Mouse (Mus musculus) lung, postnatal 0 days (tissue): ENCODE results near the gene Tnnc2. TPM values are rescaled to one million over a fixed set of nuclear protein-coding genes. Genes with fewer than 3 reads are reported as not detected.

Experiments
- ATAC-seq: fragments of 200-750 bp; cut with Nextera tagmentation; 2 replicates; pipeline ENCODE4 v1.8.0; 2017; ENCODE audit warnings: moderate library complexity
- DNase-seq: peaks from one replicate; pipeline ENCODE4 v3.0.0-alpha.2; 2016; ENCODE audit warnings: low spot score
- H3K27ac ChIP-seq: fragments of 300-500 bp; sonication (generic); 2 replicates; pipeline ENCODE4 v1.5.1; 2014; ENCODE audit warnings: antibody characterized with exemption, mild to moderate bottlenecking, low read length, mixed read lengths
- H3K27me3 ChIP-seq: fragments of 300-500 bp; sonication (generic); replicated peaks from 2 replicates; pipeline ENCODE4 v1.6.1; 2014; ENCODE audit warnings: low read length, mixed read lengths; ENCODE audit not compliant: insufficient read depth
- H3K36me3 ChIP-seq: fragments of 300-500 bp; sonication (generic); 2 replicates; pipeline ENCODE4 v1.6.1; 2014; ENCODE audit warnings: low read length, mixed read lengths; ENCODE audit not compliant: insufficient read depth
- H3K4me1 ChIP-seq: fragments of 300-500 bp; sonication (generic); 2 replicates; pipeline ENCODE4 v1.6.1; 2014; ENCODE audit warnings: antibody characterized with exemption, low read depth, low read length, mixed read lengths; ENCODE audit not compliant: insufficient read depth
- H3K4me2 ChIP-seq: fragments of 300-500 bp; sonication (generic); replicated peaks from 2 replicates; pipeline ENCODE4 v1.6.1; 2014; ENCODE audit warnings: low read depth, mild to moderate bottlenecking, low read length, moderate library complexity, mixed read lengths
- H3K4me3 ChIP-seq: fragments of 300-500 bp; sonication (generic); 2 replicates; pipeline ENCODE4 v1.5.1; 2014; ENCODE audit warnings: low read depth, low read length
- H3K9ac ChIP-seq: fragments of 300-500 bp; sonication (generic); replicated peaks from 2 replicates; pipeline ENCODE4 v1.6.1; 2014; ENCODE audit warnings: low read depth, mild to moderate bottlenecking
- H3K9me3 ChIP-seq: fragments of 300-500 bp; sonication (generic); 2 replicates; pipeline ENCODE4 v1.6.1; 2016; ENCODE audit warnings: low read length, mixed read lengths
- CTCF ChIP-seq: IDR thresholded peaks from 2 replicates; pipeline ENCODE4 v1.5.1; 2016; ENCODE audit warnings: antibody characterized with exemption, mild to moderate bottlenecking
- EP300 ChIP-seq: IDR thresholded peaks from 2 replicates; pipeline ENCODE4 v1.6.1; 2016; ENCODE audit warnings: antibody characterized with exemption, mild to moderate bottlenecking, control low read depth
- WGBS: fragments of 180-500 bp; shearing (Covaris S2); extraction: QIAGEN DNeasy Blood & Tissue Kit; methylation state at CpG from one replicate; pipeline ENCODE4 v1.1.7; 2014; 5-methylcytosine and 5-hydroxymethylcytosine counted together
- polyA plus RNA-seq: library from polyadenylated mRNA; unstranded; fragments of >200 nt; fragmentation: Nextera tagmentation; extraction: Ambion mirVana; gene quantifications from 2 replicates; pipeline ENCODE4 v1.2.1, GENCODE M21; 2015

The Tnnc2 gene
- 0.47 and 1.2 TPM in 2 replicates for polyA plus RNA-seq

- H3K4me3 ChIP-seq = no peak within 1 kb of the TSS
- H3K36me3 ChIP-seq = no peaks in the 10 kb centered on the region
- WGBS = 65% methylated on average over 8 of the region's 8 CpGs
- TF ChIP-seq CTCF = no peak
- H3K9me3 ChIP-seq = no peaks in the 10 kb centered on the region
- DNase-seq (no peak), ATAC-seq (no peak)
- no peak within 1 kb of the TSS for H3K27ac ChIP-seq
- no peaks in the 10 kb centered on the region for H3K4me1 ChIP-seq
- no peak within 1 kb of the TSS for H3K4me2 ChIP-seq
- no peak within 1 kb of the TSS for H3K9ac ChIP-seq
- no peaks in the 10 kb centered on the region for H3K27me3 ChIP-seq
Observed at GRCm38 (mm10) chr2:164779481-164780086, at the start of gene Tnnc2. Gene Tnnc2, minus strand, starts transcription at chr2:164779967.

GRCm38 (mm10) chr2:164829090-164829489 is 49.3 kb upstream of the Tnnc2 start:
- peaks cover 12% of the 10 kb centered on the region for H3K36me3 ChIP-seq
- DNase-seq (no peak), ATAC-seq (no peak)
- H3K9me3 ChIP-seq = no peaks in the 10 kb centered on the region
- peaks cover 2% of the 10 kb centered on the region for H3K4me1 ChIP-seq
- no peak overlapping the region for H3K27ac ChIP-seq
- H3K27me3 ChIP-seq = no peaks in the 10 kb centered on the region
- WGBS = 96% methylated on average over 1 of the region's 1 CpGs
- H3K9ac ChIP-seq = no peak overlapping the region
- H3K4me3 ChIP-seq = no peak overlapping the region
- TF ChIP-seq EP300 (no peak), CTCF (no peak)
- no peak overlapping the region for H3K4me2 ChIP-seq

DNA sequence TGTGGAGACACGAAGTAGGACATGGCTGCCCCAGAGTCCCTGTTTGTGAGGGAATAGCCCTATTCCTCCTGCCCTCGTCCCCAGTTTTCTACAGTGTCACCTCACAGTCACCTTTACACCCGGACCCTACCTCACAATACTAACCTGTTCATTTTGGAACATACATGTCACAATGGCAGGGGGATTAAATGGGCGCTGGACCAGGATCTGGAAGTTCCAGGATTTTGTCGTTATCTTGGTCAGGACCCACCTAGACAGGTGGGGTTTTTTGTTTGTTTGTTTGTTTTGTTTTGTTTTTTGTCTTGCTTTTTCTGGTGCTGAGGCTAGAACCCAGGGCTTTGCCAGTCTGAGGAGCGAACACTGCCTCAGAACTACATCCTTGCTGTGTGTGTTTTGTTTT is 48.7 kb upstream of the Tnnc2 start, which contains the start of gene Spata25:
Spata25 (minus strand) TSS at position 101 of the 400 bp plus-strand sequence.
- TF ChIP-seq EP300 = no peak
- no peak for TF ChIP-seq CTCF
- Histone ChIP-seq H3K27ac (no peak within 1 kb of the TSS), H3K9me3 (no peaks in the 10 kb centered on the region), H3K4me3 (no peak within 1 kb of the TSS), H3K4me1 (no peaks in the 10 kb centered on the region; the same call in 1 of the 2 replicates), H3K36me3 (peaks cover 12% of the 10 kb centered on the region), H3K27me3 (no peaks in the 10 kb centered on the region), H3K9ac (no peak within 1 kb of the TSS), H3K4me2 (no peak within 1 kb of the TSS)
- DNase-seq (no peak), ATAC-seq (no peak)
- 86% methylated on average over 6 of the region's 6 CpGs for WGBS

DNA sequence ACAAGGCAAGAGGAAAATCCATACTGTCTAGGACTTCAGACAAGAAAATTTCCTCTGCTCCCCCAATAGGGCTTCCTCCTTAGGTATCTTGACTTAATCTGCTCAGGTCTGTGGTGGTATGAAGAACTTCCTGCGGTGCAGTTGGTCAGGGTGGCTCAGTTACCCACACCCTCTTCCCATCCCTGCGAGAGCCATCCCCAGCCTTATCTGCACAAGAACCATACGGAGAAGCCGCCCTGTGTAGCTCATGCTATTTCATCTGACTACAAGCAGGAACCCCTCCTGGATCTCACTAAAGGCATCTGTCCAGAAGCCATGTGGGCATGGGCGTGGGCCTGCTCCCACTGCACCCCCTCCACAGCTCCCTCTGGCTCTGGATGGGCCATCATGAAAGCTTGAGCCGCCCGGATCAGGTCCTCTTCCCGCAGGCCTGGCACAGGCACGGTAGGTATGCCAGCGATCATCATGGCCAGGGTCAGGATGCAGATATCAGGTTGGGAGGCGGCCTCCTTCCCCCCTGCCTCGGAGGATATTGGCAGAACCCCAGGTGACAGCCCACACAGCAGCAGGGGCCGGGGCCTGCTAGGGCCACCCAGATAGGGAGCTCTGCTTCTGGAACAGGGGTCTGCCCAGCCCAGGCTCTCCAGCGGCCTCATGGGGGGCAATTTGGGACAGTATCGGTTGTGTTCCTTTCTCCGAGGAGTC is 47.5 kb upstream of the Tnnc2 start:
- Histone ChIP-seq H3K27ac (no peak overlapping the region), H3K4me1 (no peaks in the 10 kb centered on the region; the same call in 1 of the 2 replicates), H3K36me3 (peaks cover 12% of the 10 kb centered on the region), H3K9me3 (no peaks in the 10 kb centered on the region), H3K9ac (no peak overlapping the region), H3K4me3 (no peak overlapping the region), H3K4me2 (no peak overlapping the region), H3K27me3 (no peaks in the 10 kb centered on the region)
- no peak for ATAC-seq
- 90% methylated on average over 15 of the region's 16 CpGs for WGBS
- TF ChIP-seq EP300 (no peak), CTCF (no peak)
- DNase-seq = no peak

- Histone ChIP-seq H3K27ac (no peak overlapping the region), H3K9me3 (no peaks in the 10 kb centered on the region), H3K9ac (no peak overlapping the region), H3K4me2 (no peak overlapping the region), H3K4me1 (no peaks in the 10 kb centered on the region), H3K36me3 (peaks cover 12% of the 10 kb centered on the region), H3K4me3 (no peak overlapping the region), H3K27me3 (no peaks in the 10 kb centered on the region)
- no peak for ATAC-seq
- DNase-seq = no peak
- 95% methylated on average over 17 of the region's 17 CpGs for WGBS
- TF ChIP-seq EP300 (no peak), CTCF (no peak)
Observed at GRCm38 (mm10) chr2:164825521-164825920, 45.8 kb upstream of the Tnnc2 start.

- DNase-seq (no peak), ATAC-seq (no peak)
- TF ChIP-seq EP300 (no peak), CTCF (no peak)
- H3K9ac ChIP-seq = no peak overlapping the region
- no peak overlapping the region for H3K4me2 ChIP-seq
- H3K9me3 ChIP-seq = no peaks in the 10 kb centered on the region
- H3K27ac ChIP-seq = no peak overlapping the region
- 93% methylated on average over 4 of the region's 4 CpGs for WGBS
- H3K4me3 ChIP-seq = no peak overlapping the region
- peaks cover 12% of the 10 kb centered on the region for H3K36me3 ChIP-seq
- H3K4me1 ChIP-seq = no peaks in the 10 kb centered on the region
- H3K27me3 ChIP-seq = no peaks in the 10 kb centered on the region
Observed at GRCm38 (mm10) chr2:164823969-164824368, 44.2 kb upstream of the Tnnc2 start.
